Comparison of ENCODE assay signal across 15 mouse cellular contexts in the genomic region with DNA sequence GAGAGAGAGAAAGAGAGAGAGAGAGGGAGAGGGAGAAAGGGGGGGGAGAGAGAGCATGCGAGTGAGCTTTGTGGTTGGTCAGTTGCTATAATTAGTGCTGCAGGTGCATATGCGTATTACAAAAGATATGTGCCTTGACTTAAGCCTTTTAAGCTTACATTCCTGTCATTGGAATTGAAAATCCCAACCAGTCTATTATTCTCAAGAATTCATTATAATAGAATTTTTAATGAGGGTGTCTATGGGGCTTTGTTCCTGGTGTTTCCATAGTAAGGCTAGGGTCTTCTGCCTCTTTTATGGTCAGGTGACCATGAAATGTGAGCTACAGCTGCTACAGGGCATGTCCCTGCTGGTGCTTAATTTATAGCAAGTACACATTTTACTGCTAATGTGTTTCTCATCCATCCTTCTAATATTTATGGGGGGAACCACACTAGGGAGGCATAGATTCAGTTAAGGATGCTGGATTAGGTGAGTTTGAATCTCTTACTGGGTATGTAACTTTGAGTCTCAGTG.
DNase-seq lines count a peak whose midpoint lies in the region; ATAC-seq and TF ChIP-seq lines count a peak whose summit lies in the region.
"Had no signal": no experiment of that assay in that cellular context is flagged by ENCODE, and none has a peak within 500 bp of the region (broad histone marks: within the 10 kb centered on the region; RNA-seq: fewer than 3 reads in every experiment).

No protein-coding gene starts in this region.

- H3K9ac ChIP-seq in midbrain, embryonic 11.5 days (ENCODE audit: low read length), result no peak overlapping the region
- H3K9ac ChIP-seq in midbrain, postnatal 0 days (replicated peaks; ENCODE audit: low read length, poor library complexity, severe bottlenecking), result no peak overlapping the region
- H3K9ac ChIP-seq in forebrain, embryonic 13.5 days, result no peak overlapping the region
- H3K9ac ChIP-seq in neural tube, embryonic 14.5 days (replicated peaks; ENCODE audit: low read depth, low read length), result no peak overlapping the region
- H3K9ac ChIP-seq: liver, embryonic 15.5 days had no signal

- no peaks in the 10 kb centered on the region for H3K9me3 ChIP-seq in midbrain, embryonic 11.5 days (ENCODE audit: control insufficient read depth, low read length)
- H3K9me3 ChIP-seq in midbrain, postnatal 0 days (ENCODE audit: low read length), result no peaks in the 10 kb centered on the region
- no peaks in the 10 kb centered on the region for H3K9me3 ChIP-seq in forebrain, embryonic 13.5 days (replicated peaks)
- H3K9me3 ChIP-seq in neural tube, embryonic 14.5 days (ENCODE audit: control insufficient read depth, low read length), result no peaks in the 10 kb centered on the region
- H3K9me3 ChIP-seq: hindbrain, embryonic 10.5 days; liver, embryonic 15.5 days had no signal

- H3K27me3 ChIP-seq in midbrain, embryonic 11.5 days (ENCODE audit: control insufficient read depth, insufficient read depth, low read length), result no peaks in the 10 kb centered on the region
- no peaks in the 10 kb centered on the region for H3K27me3 ChIP-seq in midbrain, postnatal 0 days (ENCODE audit: insufficient read depth, low read length)
- no peaks in the 10 kb centered on the region for H3K27me3 ChIP-seq in forebrain, embryonic 13.5 days
- no peaks in the 10 kb centered on the region for H3K27me3 ChIP-seq in neural tube, embryonic 14.5 days (ENCODE audit: control insufficient read depth, insufficient read depth, low read length)
- H3K27me3 ChIP-seq: liver, embryonic 15.5 days had no signal

- H3K27ac ChIP-seq in midbrain, embryonic 11.5 days (ENCODE audit: low read depth, low read length), result no peak overlapping the region
- no peak overlapping the region for H3K27ac ChIP-seq in midbrain, postnatal 0 days (ENCODE audit: low read depth, low read length)
- peak overlapping the region; percentile 76 for H3K27ac ChIP-seq in forebrain, embryonic 13.5 days
- no peak overlapping the region for H3K27ac ChIP-seq in neural tube, embryonic 14.5 days (ENCODE audit: low read depth, low read length)
- H3K27ac ChIP-seq in left cerebral cortex, adult 2 months, result no peak overlapping the region
- H3K27ac ChIP-seq: liver, embryonic 15.5 days had no signal

- no peak overlapping the region for H3K4me3 ChIP-seq in midbrain, embryonic 11.5 days (ENCODE audit: low read depth, low read length)
- no peak overlapping the region for H3K4me3 ChIP-seq in midbrain, postnatal 0 days (ENCODE audit: low read depth, low read length)
- no peak overlapping the region for H3K4me3 ChIP-seq in forebrain, embryonic 13.5 days
- no peak overlapping the region for H3K4me3 ChIP-seq in neural tube, embryonic 14.5 days (ENCODE audit: low read depth, low read length)
- H3K4me3 ChIP-seq in left cerebral cortex, adult 2 months, result no peak overlapping the region
- H3K4me3 ChIP-seq: erythroblast, embryonic 14.5 days; hindbrain, embryonic 10.5 days; liver, embryonic 15.5 days had no signal

- ATAC-seq in midbrain, embryonic 11.5 days (ENCODE audit: low FRiP score), result peak; percentile 71
- no peak for ATAC-seq in midbrain, postnatal 0 days (ENCODE audit: low FRiP score)
- ATAC-seq in forebrain, embryonic 13.5 days, result peak; percentile 67
- ATAC-seq in neural tube, embryonic 14.5 days (ENCODE audit: low read depth), result peak; percentile 41; the same call in 1 of the 2 replicates
- ATAC-seq: lung, postnatal 0 days had no signal

- H3K4me1 ChIP-seq in midbrain, embryonic 11.5 days (ENCODE audit: control insufficient read depth, insufficient read depth, low read length), result peaks cover 5% of the 10 kb centered on the region; the same call in 1 of the 2 replicates
- H3K4me1 ChIP-seq in midbrain, postnatal 0 days (ENCODE audit: insufficient read depth, low read length), result no peaks in the 10 kb centered on the region
- peaks cover 18% of the 10 kb centered on the region for H3K4me1 ChIP-seq in forebrain, embryonic 13.5 days
- no peaks in the 10 kb centered on the region for H3K4me1 ChIP-seq in neural tube, embryonic 14.5 days (ENCODE audit: control insufficient read depth, insufficient read depth, low read length)
- H3K4me1 ChIP-seq: liver, embryonic 15.5 days had no signal

- 35% methylated on average over 2 of the region's 2 CpGs for WGBS in midbrain, embryonic 11.5 days
- WGBS in midbrain, postnatal 0 days, result 12% methylated on average over 2 of the region's 2 CpGs
- whole genome bisulfite sequencing in forebrain, embryonic 13.5 days, result 12% methylated on average over 2 of the region's 2 CpGs
- WGBS in neural tube, embryonic 14.5 days, result 29% methylated on average over 2 of the region's 2 CpGs

- no peak for TF ChIP-seq CTCF in midbrain, postnatal 0 days (IDR thresholded peaks at IDR 0.05)
- no peak for TF ChIP-seq CTCF in left cerebral cortex, adult 2 months (IDR thresholded peaks at IDR 0.05)

- intact Hi-C loops in left cerebral cortex, adult 2 months (cut with DNase I), result no loop called here

- no peak for DNase-seq in midbrain, embryonic 11.5 days (ENCODE audit: low spot score, missing footprints)
- no peak for DNase-seq in midbrain, postnatal 0 days (ENCODE audit: low spot score)
- DNase-seq in mesoderm, embryonic 11.5 days (ENCODE audit: low read depth, low spot score), result peak; percentile 12
- no peak for DNase-seq in gastrocnemius, postnatal 4 days (ENCODE audit: low spot score in 2 of 2)
- no peak for DNase-seq in left cerebral cortex, adult 2 months (ENCODE audit: extremely low spot score in 1 of 2, low spot score in 2 of 2)
- DNase-seq: adrenal gland, adult 8-10 months; cerebellum, adult 9-10 months; gastrocnemius, postnatal 14 days; thymus, postnatal 25 days had no signal

- no peak overlapping the region for H3K4me2 ChIP-seq in midbrain, embryonic 11.5 days
- H3K4me2 ChIP-seq in midbrain, postnatal 0 days (ENCODE audit: low read depth, low read length, poor library complexity, severe bottlenecking), result no peak overlapping the region
- peak overlapping the region; percentile 29; the same call in 1 of the 2 replicates for H3K4me2 ChIP-seq in forebrain, embryonic 13.5 days
- no peak overlapping the region for H3K4me2 ChIP-seq in neural tube, embryonic 14.5 days (ENCODE audit: low read depth, low read length)
- H3K4me2 ChIP-seq: liver, embryonic 15.5 days had no signal

- H3K36me3 ChIP-seq in midbrain, embryonic 11.5 days (ENCODE audit: control insufficient read depth, insufficient read depth, low read length), result no peaks in the 10 kb centered on the region
- no peaks in the 10 kb centered on the region for H3K36me3 ChIP-seq in midbrain, postnatal 0 days (ENCODE audit: insufficient read depth, low read length)
- H3K36me3 ChIP-seq in forebrain, embryonic 13.5 days (ENCODE audit: poor library complexity, severe bottlenecking), result no peaks in the 10 kb centered on the region
- H3K36me3 ChIP-seq in neural tube, embryonic 14.5 days (ENCODE audit: control insufficient read depth, insufficient read depth, low read length), result no peaks in the 10 kb centered on the region
- H3K36me3 ChIP-seq: hindbrain, embryonic 10.5 days; liver, embryonic 15.5 days had no signal
